Mouse (Mus musculus): Measurements from ENCODE around the gene Adamts4. TPM values are rescaled to one million over a fixed set of nuclear protein-coding genes. Genes with fewer than 3 reads are reported as not detected.

The Adamts4 gene
- polyA plus RNA-seq, 1 experiment from 2014 or later, result 14.3 TPM

- H3K4me1 ChIP-seq, result peaks cover 21% of the 10 kb centered on the region
- no peak overlapping the region for H3K9ac ChIP-seq
- no peak overlapping the region for H3K4me2 ChIP-seq (replicated peaks)
- H3K4me3 ChIP-seq, result no peak overlapping the region
- H3K27me3 ChIP-seq, result no peaks in the 10 kb centered on the region
- no peak overlapping the region for H3K27ac ChIP-seq
- no peak for ATAC-seq (ENCODE audit: low FRiP score, low read depth)
- H3K9me3 ChIP-seq, result no peaks in the 10 kb centered on the region
- WGBS, result 75% methylated on average over 3 of the region's 3 CpGs
- H3K36me3 ChIP-seq, result peaks cover 42% of the 10 kb centered on the region
These were observed 10.1 kb downstream of the Adamts4 start for GRCm38 (mm10) chr1:171260316-171260715.

GRCm38 (mm10) chr1:171262594-171263130 is 12.4 kb downstream of the Adamts4 start:
- peak overlapping the region; percentile 48 for H3K9ac ChIP-seq

DNA sequence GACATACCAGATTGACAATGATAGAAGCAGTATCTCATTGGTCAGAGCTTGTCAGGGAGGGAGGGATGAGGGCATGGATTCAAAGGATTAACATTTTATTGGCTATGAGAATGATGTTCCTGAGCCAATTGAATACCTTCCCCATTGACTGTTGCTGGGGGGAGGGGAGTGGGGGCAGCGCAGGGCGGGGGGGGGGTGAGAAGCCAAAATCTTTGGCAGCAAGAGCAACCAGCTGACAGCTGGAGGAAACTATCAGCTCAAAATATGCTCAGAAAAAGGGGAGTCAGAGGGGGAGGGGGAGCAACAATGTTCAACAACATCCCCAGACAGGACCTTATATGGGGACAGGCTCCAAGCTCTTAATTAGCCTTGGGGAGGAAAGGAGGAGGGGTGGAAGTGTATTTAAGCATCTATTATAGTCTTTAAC is 13.0 kb downstream of the Adamts4 start:
- 0% methylated on average over 2 of the region's 2 CpGs for WGBS
- no peaks in the 10 kb centered on the region for H3K9me3 ChIP-seq
- no peaks in the 10 kb centered on the region for H3K27me3 ChIP-seq
- peak overlapping the region; percentile 24 for H3K4me3 ChIP-seq
- peak overlapping the region; percentile 58 for H3K4me2 ChIP-seq (replicated peaks)
- H3K4me1 ChIP-seq, result peaks cover 21% of the 10 kb centered on the region
- H3K36me3 ChIP-seq, result peaks cover 15% of the 10 kb centered on the region
- no peak overlapping the region for H3K9ac ChIP-seq
- H3K27ac ChIP-seq, result peak overlapping the region; percentile 89; the same call in 1 of the 2 replicates
- peak; percentile 89 for ATAC-seq (ENCODE audit: low FRiP score, low read depth)

More at GRCm38 (mm10) chr1:171262594-171263130, 12.4 kb downstream of the Adamts4 start:
- H3K27me3 ChIP-seq, result no peaks in the 10 kb centered on the region
- H3K27ac ChIP-seq, result peak overlapping the region; percentile 89
- peak overlapping the region; percentile 58 for H3K4me2 ChIP-seq (replicated peaks)
- peaks cover 20% of the 10 kb centered on the region for H3K36me3 ChIP-seq
- H3K4me3 ChIP-seq, result peak overlapping the region; percentile 24
- 7% methylated on average over 8 of the region's 8 CpGs for WGBS
- peaks cover 21% of the 10 kb centered on the region for H3K4me1 ChIP-seq
- H3K9me3 ChIP-seq, result no peaks in the 10 kb centered on the region
- ATAC-seq (ENCODE audit: low FRiP score, low read depth), result peak; percentile 84

DNA sequence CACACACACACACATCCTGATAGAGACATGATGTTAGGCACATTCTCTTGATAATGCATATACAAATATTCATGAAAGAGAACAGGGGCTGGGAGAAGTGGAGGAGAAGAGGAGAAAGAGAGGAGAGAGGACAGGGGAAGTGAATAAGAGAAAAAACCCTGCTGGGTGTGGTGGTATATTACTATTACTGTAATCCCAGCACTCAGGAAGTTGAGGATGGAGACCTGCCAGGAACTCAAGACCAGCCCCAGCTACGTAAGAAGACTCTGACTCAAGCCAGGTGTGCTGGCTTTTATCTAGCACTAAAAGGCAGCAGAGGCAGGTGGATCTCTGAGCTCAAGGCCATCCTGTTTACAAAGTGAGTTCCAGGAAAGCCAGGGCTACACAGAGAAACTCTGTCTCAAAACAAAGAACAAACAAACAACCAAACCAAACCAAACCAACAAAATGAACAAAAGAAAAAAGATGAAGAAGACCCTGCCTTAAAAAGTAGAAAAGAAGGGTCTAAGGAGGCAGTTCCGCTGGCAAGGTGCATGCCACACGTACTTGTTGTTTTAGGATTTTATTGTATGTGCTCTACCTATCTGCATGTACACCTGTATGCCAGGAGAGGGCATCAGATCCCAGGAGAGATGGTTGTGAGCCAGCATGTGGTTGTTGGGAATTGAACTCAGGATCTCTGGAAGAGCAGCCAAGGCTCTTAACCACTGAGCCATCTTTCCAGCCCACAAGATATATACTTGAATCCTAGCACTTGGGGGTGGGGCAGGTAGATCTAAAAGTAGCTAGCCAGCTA is 13.6 kb downstream of the Adamts4 start:
- WGBS, result 75% methylated on average over 3 of the region's 3 CpGs
- H3K36me3 ChIP-seq, result peaks cover 10% of the 10 kb centered on the region
- H3K9ac ChIP-seq, result no peak overlapping the region
- ATAC-seq (ENCODE audit: low FRiP score, low read depth), result no peak
- peak overlapping the region; percentile 69 for H3K27ac ChIP-seq
- no peaks in the 10 kb centered on the region for H3K27me3 ChIP-seq
- H3K4me3 ChIP-seq, result no peak overlapping the region
- peak overlapping the region; percentile 58 for H3K4me2 ChIP-seq (replicated peaks)
- H3K4me1 ChIP-seq, result peaks cover 21% of the 10 kb centered on the region
- no peaks in the 10 kb centered on the region for H3K9me3 ChIP-seq

DNA sequence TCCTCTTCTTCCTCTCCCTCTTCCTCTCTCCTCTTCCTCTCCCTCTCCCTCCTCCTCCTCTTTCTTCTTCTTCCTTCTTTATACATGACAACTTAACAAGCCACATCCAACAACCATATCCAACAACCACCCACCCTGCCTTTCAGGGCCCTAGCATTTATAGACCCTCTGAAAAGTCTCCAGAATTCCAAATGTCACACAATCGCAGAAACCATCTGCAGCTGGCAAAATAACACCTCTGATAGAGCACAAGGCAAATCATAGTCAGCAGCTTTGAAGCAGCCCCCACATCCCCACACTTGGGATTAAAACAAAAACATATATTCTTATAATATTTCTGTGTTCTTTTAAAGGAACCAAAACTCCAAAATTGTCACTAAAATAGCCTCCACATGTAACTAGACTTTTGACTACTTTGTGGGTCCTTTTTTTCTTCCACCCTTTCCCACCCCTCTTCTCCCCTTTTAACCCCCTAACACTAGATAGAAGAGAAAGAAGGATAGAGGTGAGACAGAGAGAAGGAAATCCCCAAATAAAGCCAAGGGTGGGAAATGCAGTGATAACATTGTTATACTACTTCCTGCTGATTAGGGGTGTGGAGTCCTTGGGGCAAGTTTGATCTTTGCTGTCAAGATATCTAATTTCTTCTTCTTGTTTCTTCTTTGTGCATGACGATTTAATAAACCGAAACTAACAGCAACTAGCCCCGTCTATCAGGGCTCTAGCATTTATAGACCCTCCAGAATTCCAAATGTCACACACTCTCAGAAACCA is 15.9 kb downstream of the Adamts4 start:
- H3K27me3 ChIP-seq, result no peaks in the 10 kb centered on the region
- WGBS, result 65% methylated on average over 4 of the region's 4 CpGs
- no peak for ATAC-seq (ENCODE audit: low FRiP score, low read depth)
- H3K27ac ChIP-seq, result no peak overlapping the region
- no peaks in the 10 kb centered on the region for H3K9me3 ChIP-seq
- H3K4me3 ChIP-seq, result no peak overlapping the region
- H3K4me2 ChIP-seq (replicated peaks), result no peak overlapping the region
- no peak overlapping the region for H3K9ac ChIP-seq
- H3K36me3 ChIP-seq, result no peaks in the 10 kb centered on the region
- peaks cover 31% of the 10 kb centered on the region for H3K4me1 ChIP-seq

- Histone ChIP-seq H3K36me3 (peaks cover 16% of the 10 kb centered on the region), H3K4me1 (peaks cover 30% of the 10 kb centered on the region), H3K9me3 (no peaks in the 10 kb centered on the region), H3K27me3 (no peaks in the 10 kb centered on the region), H3K27ac (no peak overlapping the region), H3K4me3 (no peak overlapping the region), H3K4me2 (replicated peaks) (no peak overlapping the region), H3K9ac (no peak overlapping the region)
- WGBS, result 61% methylated on average over 1 of the region's 1 CpGs
- ATAC-seq (ENCODE audit: low FRiP score, low read depth), result no peak
These were observed 18.1 kb downstream of the Adamts4 start for GRCm38 (mm10) chr1:171268341-171268740.

GRCm38 (mm10) chr1:171269848-171270572 is 19.8 kb downstream of the Adamts4 start, which contains the start of gene B4galt3:
B4galt3 (plus strand) TSS chr1:171270328.
- peak within 1 kb of the TSS; percentile 96 for H3K4me2 ChIP-seq (replicated peaks)
- H3K27me3 ChIP-seq, result no peaks in the 10 kb centered on the region
- H3K4me1 ChIP-seq, result peaks cover 22% of the 10 kb centered on the region
- H3K36me3 ChIP-seq, result peaks cover 33% of the 10 kb centered on the region
- no peaks in the 10 kb centered on the region for H3K9me3 ChIP-seq
- peak within 1 kb of the TSS; percentile 65 for H3K4me3 ChIP-seq
- ATAC-seq (ENCODE audit: low FRiP score, low read depth), result peak; percentile 95
- peak within 1 kb of the TSS; percentile 75 for H3K9ac ChIP-seq
- 3% methylated on average over 36 of the region's 36 CpGs for WGBS
- peak within 1 kb of the TSS; percentile 45; the same call in 1 of the 2 replicates for H3K27ac ChIP-seq

GRCm38 (mm10) chr1:171270573-171270900 is 20.3 kb downstream of the Adamts4 start:
- Histone ChIP-seq H3K9me3 (no peaks in the 10 kb centered on the region), H3K4me1 (peaks cover 22% of the 10 kb centered on the region), H3K36me3 (peaks cover 38% of the 10 kb centered on the region), H3K4me3 (peak overlapping the region; percentile 65), H3K27ac (0 out of 2 replicates have a peak overlapping the region, but pooled peaks have one; percentile 10), H3K4me2 (replicated peaks) (peak overlapping the region; percentile 96), H3K27me3 (no peaks in the 10 kb centered on the region), H3K9ac (peak overlapping the region; percentile 75)
- peak; percentile 75 for ATAC-seq (ENCODE audit: low FRiP score, low read depth)
- under 1% methylated on average over 19 of the region's 19 CpGs for WGBS

DNA sequence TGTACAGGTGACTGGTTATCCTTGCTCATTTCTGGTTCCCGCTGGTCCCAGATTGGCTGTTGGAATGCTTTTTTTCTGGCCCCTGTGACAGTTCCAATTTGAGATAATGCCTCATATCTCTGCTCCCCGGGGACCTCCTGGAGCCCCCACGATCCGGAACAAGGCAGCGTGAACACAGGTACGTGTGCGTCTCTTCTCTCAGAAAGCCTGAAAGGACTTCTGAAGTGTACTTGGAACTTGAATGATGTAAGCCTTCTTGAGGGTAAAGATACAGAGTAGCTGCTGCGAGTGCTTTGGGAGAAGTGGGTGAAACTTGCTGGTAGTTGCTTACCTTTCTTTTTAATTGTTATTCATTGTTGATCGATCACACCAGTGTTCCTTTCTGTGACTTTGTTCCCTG is 21.0 kb downstream of the Adamts4 start:
- ATAC-seq (ENCODE audit: low FRiP score, low read depth), result no peak
- H3K27me3 ChIP-seq, result no peaks in the 10 kb centered on the region

DNA sequence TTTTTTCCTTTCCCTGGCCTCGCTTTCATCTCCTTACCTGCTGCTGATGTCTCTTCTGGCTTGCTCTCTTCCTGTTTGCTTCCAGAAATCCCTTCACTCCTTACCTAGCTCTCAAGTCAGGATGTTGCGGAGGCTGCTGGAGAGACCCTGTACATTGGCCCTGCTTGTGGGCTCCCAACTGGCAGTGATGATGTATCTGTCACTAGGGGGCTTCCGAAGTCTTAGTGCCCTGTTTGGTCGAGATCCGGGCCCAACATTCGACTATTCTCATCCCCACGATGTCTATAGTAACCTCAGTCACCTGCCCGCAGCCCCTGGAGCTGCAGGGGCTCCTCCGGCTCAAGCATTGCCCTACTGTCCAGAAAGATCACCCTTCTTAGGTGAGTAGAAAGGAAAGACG is 21.4 kb downstream of the Adamts4 start:
- H3K4me2 ChIP-seq (replicated peaks), result peak overlapping the region; percentile 96
- no peak overlapping the region for H3K27ac ChIP-seq
- no peaks in the 10 kb centered on the region for H3K27me3 ChIP-seq
- peak overlapping the region; percentile 65; the same call in 1 of the 2 replicates for H3K4me3 ChIP-seq
- peaks cover 22% of the 10 kb centered on the region for H3K4me1 ChIP-seq
- H3K9ac ChIP-seq, result no peak overlapping the region
- 72% methylated on average over 10 of the region's 10 CpGs for WGBS
- H3K36me3 ChIP-seq, result peaks cover 49% of the 10 kb centered on the region
- ATAC-seq (ENCODE audit: low FRiP score, low read depth), result no peak
- H3K9me3 ChIP-seq, result no peaks in the 10 kb centered on the region

More for the DNA sequence above, 21.0 kb downstream of the Adamts4 start:
- Histone ChIP-seq H3K4me1 (peaks cover 22% of the 10 kb centered on the region), H3K27ac (no peak overlapping the region), H3K9ac (peak overlapping the region; percentile 75), H3K4me3 (peak overlapping the region; percentile 65), H3K36me3 (peaks cover 45% of the 10 kb centered on the region), H3K4me2 (replicated peaks) (peak overlapping the region; percentile 96), H3K9me3 (no peaks in the 10 kb centered on the region)
- 44% methylated on average over 9 of the region's 9 CpGs for WGBS

- peaks cover 22% of the 10 kb centered on the region for H3K4me1 ChIP-seq
- peaks cover 54% of the 10 kb centered on the region for H3K36me3 ChIP-seq
- H3K9ac ChIP-seq, result no peak overlapping the region
- no peaks in the 10 kb centered on the region for H3K9me3 ChIP-seq
- no peak overlapping the region for H3K27ac ChIP-seq
- ATAC-seq (ENCODE audit: low FRiP score, low read depth), result no peak
- no peaks in the 10 kb centered on the region for H3K27me3 ChIP-seq
- 94% methylated on average over 3 of the region's 3 CpGs for WGBS
- peak overlapping the region; percentile 96 for H3K4me2 ChIP-seq (replicated peaks)
- 0 out of 2 replicates have a peak overlapping the region, but pooled peaks have one; percentile 65 for H3K4me3 ChIP-seq
These were observed 21.9 kb downstream of the Adamts4 start for GRCm38 (mm10) chr1:171272086-171272485.
